Mouse (Mus musculus) embryonic facial prominence, embryonic 12.5 days (tissue): ENCODE measurements around the gene Hamp. TPM values are rescaled to one million over a fixed set of nuclear protein-coding genes. Genes with fewer than 3 reads are reported as not detected.
A peak's percentile ranks its signal among the peaks of the same experiment; 100 is the strongest.
"Not testable (repeated sequence)": the region's sequence is repeated elsewhere in the genome, so short reads cannot be mapped to it uniquely, and the experiment has no call there.

Source experiments
- ATAC-seq: fragments of 200-750 bp; cut with Nextera tagmentation; 2 replicates; pipeline ENCODE4 v1.8.0; 2017; ENCODE audit not compliant: insufficient number of reproducible peaks, insufficient read depth, low FRiP score, low TSS enrichment
- H3K27ac ChIP-seq: fragments of 300-500 bp; sonication (generic); 2 replicates; pipeline ENCODE4 v1.5.1; 2016; ENCODE audit warnings: mild to moderate bottlenecking
- H3K27me3 ChIP-seq: fragments of 300-500 bp; sonication (generic); 2 replicates; pipeline ENCODE4 v1.6.1; 2016; ENCODE audit warnings: mild to moderate bottlenecking, moderate library complexity
- H3K36me3 ChIP-seq: fragments of 300-500 bp; sonication (generic); 2 replicates; pipeline ENCODE4 v1.6.1; 2016; ENCODE audit warnings: mild to moderate bottlenecking
- H3K4me1 ChIP-seq: fragments of 300-500 bp; sonication (generic); 2 replicates; pipeline ENCODE4 v1.6.1; 2016
- H3K4me2 ChIP-seq: fragments of 300-500 bp; sonication (generic); replicated peaks from 2 replicates; pipeline ENCODE4 v1.6.1; 2016; ENCODE audit warnings: mild to moderate bottlenecking, moderate library complexity
- H3K4me3 ChIP-seq: fragments of 300-500 bp; sonication (generic); 2 replicates; pipeline ENCODE4 v1.5.1; 2016; ENCODE audit warnings: mild to moderate bottlenecking
- H3K9ac ChIP-seq: fragments of 300-500 bp; sonication (generic); 2 replicates; pipeline ENCODE4 v1.6.1; 2016; ENCODE audit warnings: mild to moderate bottlenecking, moderate library complexity
- H3K9me3 ChIP-seq: fragments of 300-500 bp; sonication (generic); 2 replicates; pipeline ENCODE4 v1.6.1; 2016; ENCODE audit warnings: mild to moderate bottlenecking, moderate library complexity
- WGBS: fragments of 180-500 bp; shearing (Covaris S2); methylation state at CpG from one replicate; pipeline ENCODE4 v1.1.7; 2016; 5-methylcytosine and 5-hydroxymethylcytosine counted together
- polyA plus RNA-seq: library from polyadenylated mRNA; unstranded; fragments of >200 nt; fragmentation: Nextera tagmentation; extraction: Ambion mirVana; gene quantifications from 2 replicates; pipeline ENCODE4 v1.2.1, GENCODE M21; 2016

The Hamp gene
- polyA plus RNA-seq, 1 experiment from 2014 or later = not detected

DNA sequence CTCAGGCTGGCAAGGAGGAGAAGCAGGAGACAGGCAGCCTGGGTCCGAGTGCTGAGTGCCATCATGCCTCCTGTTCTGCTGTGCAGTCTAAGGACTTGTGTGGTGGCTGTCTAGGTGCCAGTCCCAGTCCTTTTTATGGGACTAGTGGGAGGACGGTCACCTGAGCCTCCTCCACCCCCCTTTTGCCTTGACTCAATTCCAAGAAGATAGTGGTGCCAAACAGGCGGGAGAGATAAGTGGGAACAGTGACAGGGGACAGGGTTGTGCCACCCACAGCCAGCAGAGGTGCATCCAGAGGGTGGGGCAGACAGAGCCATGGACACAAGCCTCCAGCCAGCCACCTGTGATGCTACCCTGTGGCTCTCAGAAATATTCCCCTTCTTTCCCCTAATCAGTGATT, 19.8 kb downstream of the Hamp start:
- 68% methylated on average over 3 of the region's 3 CpGs for WGBS
- H3K4me2 ChIP-seq = no peak overlapping the region
- H3K27me3 ChIP-seq = no peaks in the 10 kb centered on the region

DNA sequence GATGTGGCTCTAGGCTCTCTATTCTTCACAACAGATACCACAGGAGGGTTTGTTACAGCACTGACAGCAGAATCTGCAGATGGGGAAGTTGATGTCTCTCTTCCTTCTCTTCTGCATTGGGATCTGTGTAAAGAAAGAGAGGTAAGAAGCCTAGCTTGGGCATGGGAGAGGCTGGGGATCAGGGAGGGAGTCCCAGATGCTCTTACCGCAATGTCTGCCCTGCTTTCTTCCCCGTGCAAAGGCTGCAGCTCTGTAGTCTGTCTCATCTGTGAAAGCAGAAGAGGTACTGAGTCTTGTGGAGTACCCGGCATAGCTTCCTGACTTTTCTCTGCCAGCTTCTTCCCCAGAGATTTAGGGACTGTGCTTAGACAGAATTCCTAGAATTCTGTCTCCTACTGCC, 21.3 kb downstream of the Hamp start:
- 42% methylated on average over 3 of the region's 3 CpGs for WGBS
- H3K27me3 ChIP-seq, H3K9me3 ChIP-seq: not testable (repeated sequence)

More for the DNA sequence above, 19.8 kb downstream of the Hamp start:
- Histone ChIP-seq H3K4me1 (no peaks in the 10 kb centered on the region), H3K4me3 (no peak overlapping the region), H3K27ac (no peak overlapping the region), H3K36me3 (no peaks in the 10 kb centered on the region), H3K9ac (no peak overlapping the region), H3K9me3 (no peaks in the 10 kb centered on the region)
- no peak for ATAC-seq

GRCm38 (mm10) chr7:30920217-30920616, 23.6 kb downstream of the Hamp start:
- Histone ChIP-seq H3K27ac (no peak overlapping the region), H3K4me1 (no peaks in the 10 kb centered on the region), H3K36me3 (no peaks in the 10 kb centered on the region), H3K4me2 (no peak overlapping the region), H3K27me3 (no peaks in the 10 kb centered on the region), H3K4me3 (no peak overlapping the region), H3K9ac (no peak overlapping the region), H3K9me3 (no peaks in the 10 kb centered on the region)
- no peak for ATAC-seq
- WGBS = 63% methylated on average over 3 of the region's 3 CpGs

More for the DNA sequence above, 21.3 kb downstream of the Hamp start:
- not testable (repeated sequence) for H3K9ac ChIP-seq, H3K4me3 ChIP-seq, ATAC-seq, H3K4me1 ChIP-seq, H3K36me3 ChIP-seq, H3K27ac ChIP-seq, H3K4me2 ChIP-seq

GRCm38 (mm10) chr7:30917219-30917618, 26.6 kb downstream of the Hamp start:
- H3K4me1 ChIP-seq = no peaks in the 10 kb centered on the region
- no peaks in the 10 kb centered on the region for H3K27me3 ChIP-seq
- no peak overlapping the region for H3K4me2 ChIP-seq
- no peak overlapping the region for H3K9ac ChIP-seq
- H3K27ac ChIP-seq = no peak overlapping the region
- no peaks in the 10 kb centered on the region for H3K9me3 ChIP-seq
- H3K4me3 ChIP-seq = no peak overlapping the region
- ATAC-seq = no peak
- WGBS = 47% methylated on average over 4 of the region's 4 CpGs
- no peaks in the 10 kb centered on the region for H3K36me3 ChIP-seq

- Histone ChIP-seq H3K4me1 (no peaks in the 10 kb centered on the region), H3K27me3 (no peaks in the 10 kb centered on the region), H3K9ac (no peak overlapping the region), H3K4me2 (no peak overlapping the region), H3K4me3 (no peak overlapping the region), H3K9me3 (no peaks in the 10 kb centered on the region), H3K36me3 (no peaks in the 10 kb centered on the region), H3K27ac (no peak overlapping the region)
- no peak for ATAC-seq
- WGBS = 25% methylated on average over 6 of the region's 6 CpGs
Observed at GRCm38 (mm10) chr7:30916713-30917112, 27.1 kb downstream of the Hamp start.

DNA sequence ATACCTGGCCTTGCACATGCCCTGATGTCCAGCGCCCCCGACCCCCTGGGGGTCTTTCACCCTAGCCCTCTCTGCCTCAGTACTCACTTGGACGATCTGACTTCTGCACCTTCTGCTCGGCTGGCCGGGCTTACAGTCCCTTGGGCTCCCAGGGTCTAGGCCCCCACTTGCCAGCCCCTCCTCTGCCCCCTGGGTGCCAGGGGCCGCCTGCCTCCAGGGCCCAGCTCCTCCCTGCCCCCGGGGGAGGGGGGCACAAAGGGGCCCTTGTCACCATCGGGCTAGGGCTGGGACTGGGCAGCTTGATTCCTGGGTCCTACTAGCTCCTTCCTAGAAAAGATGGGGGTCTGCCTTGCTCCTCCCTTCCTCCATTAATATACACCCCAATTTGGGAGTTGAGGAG, 29.1 kb downstream of the Hamp start, which contains the start of gene Mag:
Mag (minus strand) TSS at position 142 of the 400 bp plus-strand sequence.
- Histone ChIP-seq H3K4me3 (no peak within 1 kb of the TSS), H3K4me1 (no peaks in the 10 kb centered on the region), H3K9me3 (no peaks in the 10 kb centered on the region), H3K9ac (no peak within 1 kb of the TSS), H3K36me3 (no peaks in the 10 kb centered on the region), H3K4me2 (no peak within 1 kb of the TSS), H3K27me3 (no peaks in the 10 kb centered on the region), H3K27ac (no peak within 1 kb of the TSS)
- 71% methylated on average over 8 of the region's 8 CpGs for WGBS
- no peak for ATAC-seq

- no peaks in the 10 kb centered on the region for H3K9me3 ChIP-seq
- peaks cover 9% of the 10 kb centered on the region; the same call in 1 of the 2 replicates for H3K4me1 ChIP-seq
- H3K4me3 ChIP-seq = no peak overlapping the region
- no peaks in the 10 kb centered on the region for H3K36me3 ChIP-seq
- no peak for ATAC-seq
- no peak overlapping the region for H3K27ac ChIP-seq
- H3K9ac ChIP-seq = no peak overlapping the region
- peaks cover 4% of the 10 kb centered on the region; the same call in 1 of the 2 replicates for H3K27me3 ChIP-seq
- H3K4me2 ChIP-seq = no peak overlapping the region
- WGBS = 79% methylated on average over 6 of the region's 6 CpGs
Observed at GRCm38 (mm10) chr7:30909773-30910172, 34.1 kb downstream of the Hamp start.

GRCm38 (mm10) chr7:30908992-30909431, 34.8 kb downstream of the Hamp start:
- H3K36me3 ChIP-seq = no peaks in the 10 kb centered on the region
- ATAC-seq = 0 out of 2 replicates have a peak, but pooled peaks have one; percentile 36
- WGBS = 23% methylated on average over 17 of the region's 17 CpGs

GRCm38 (mm10) chr7:30908277-30908991, 35.4 kb downstream of the Hamp start:
- peaks cover 4% of the 10 kb centered on the region; the same call in 1 of the 2 replicates for H3K27me3 ChIP-seq
- H3K9ac ChIP-seq = peak overlapping the region; percentile 7; the same call in 1 of the 2 replicates
- H3K36me3 ChIP-seq = no peaks in the 10 kb centered on the region
- no peak overlapping the region for H3K27ac ChIP-seq
- WGBS = 2% methylated on average over 25 of the region's 26 CpGs
- H3K4me3 ChIP-seq = peak overlapping the region; percentile 25
- ATAC-seq = peak; percentile 62; the same call in 1 of the 2 replicates
- peak overlapping the region; percentile 53 for H3K4me2 ChIP-seq
- H3K4me1 ChIP-seq = peaks cover 9% of the 10 kb centered on the region; the same call in 1 of the 2 replicates
- no peaks in the 10 kb centered on the region for H3K9me3 ChIP-seq

More at GRCm38 (mm10) chr7:30908992-30909431, 34.8 kb downstream of the Hamp start:
- no peak overlapping the region for H3K27ac ChIP-seq
- 0 out of 2 replicates have a peak overlapping the region, but pooled peaks have one; percentile 7 for H3K9ac ChIP-seq
- peak overlapping the region; percentile 25 for H3K4me3 ChIP-seq
- H3K4me2 ChIP-seq = peak overlapping the region; percentile 53
- H3K4me1 ChIP-seq = peaks cover 9% of the 10 kb centered on the region; the same call in 1 of the 2 replicates
- H3K27me3 ChIP-seq = peaks cover 4% of the 10 kb centered on the region; the same call in 1 of the 2 replicates
- no peaks in the 10 kb centered on the region for H3K9me3 ChIP-seq

DNA sequence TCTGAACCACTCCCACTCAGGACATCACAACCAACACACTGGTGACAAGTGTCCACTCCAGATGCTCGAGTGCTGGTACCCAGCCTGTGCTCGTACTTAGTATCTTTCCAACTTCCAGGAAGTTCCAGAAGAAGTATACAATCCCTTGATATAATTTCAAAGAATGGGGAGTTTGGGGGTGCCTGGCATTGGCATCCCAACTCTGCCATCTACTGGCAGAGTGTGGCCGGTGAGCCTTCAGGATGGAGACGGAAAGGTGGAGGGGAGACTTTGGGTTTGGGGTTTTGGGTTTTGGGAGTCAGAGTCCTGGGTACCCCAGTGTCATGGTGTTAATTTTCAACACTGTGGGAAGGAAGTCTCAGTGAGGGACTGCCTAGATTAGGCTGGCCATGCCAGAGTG, 39.8 kb downstream of the Hamp start:
- Histone ChIP-seq H3K9me3 (no peaks in the 10 kb centered on the region), H3K4me3 (no peak overlapping the region), H3K4me1 (peaks cover 9% of the 10 kb centered on the region; the same call in 1 of the 2 replicates), H3K4me2 (no peak overlapping the region), H3K27ac (no peak overlapping the region), H3K36me3 (no peaks in the 10 kb centered on the region), H3K27me3 (peaks cover 4% of the 10 kb centered on the region; the same call in 1 of the 2 replicates), H3K9ac (no peak overlapping the region)
- WGBS = 50% methylated on average over 4 of the region's 4 CpGs
- no peak for ATAC-seq

- Histone ChIP-seq H3K9ac (no peak overlapping the region), H3K27ac (no peak overlapping the region), H3K9me3 (no peaks in the 10 kb centered on the region), H3K4me2 (no peak overlapping the region), H3K36me3 (no peaks in the 10 kb centered on the region), H3K27me3 (no peaks in the 10 kb centered on the region), H3K4me3 (no peak overlapping the region), H3K4me1 (no peaks in the 10 kb centered on the region)
- ATAC-seq = no peak
- 88% methylated on average over 3 of the region's 3 CpGs for WGBS
Observed at GRCm38 (mm10) chr7:30895217-30895616, 48.6 kb downstream of the Hamp start.

- H3K4me1 ChIP-seq = no peaks in the 10 kb centered on the region
- H3K9me3 ChIP-seq = no peaks in the 10 kb centered on the region
- H3K27ac ChIP-seq = no peak overlapping the region
- 53% methylated on average over 3 of the region's 3 CpGs for WGBS
- no peak overlapping the region for H3K4me2 ChIP-seq
- H3K9ac ChIP-seq = no peak overlapping the region
- H3K4me3 ChIP-seq = no peak overlapping the region
- no peaks in the 10 kb centered on the region for H3K27me3 ChIP-seq
- no peaks in the 10 kb centered on the region for H3K36me3 ChIP-seq
- no peak for ATAC-seq
Observed at GRCm38 (mm10) chr7:30892515-30892914, 51.3 kb downstream of the Hamp start.
